Mouse (Mus musculus) lung, postnatal 0 days (tissue): Measurements from ENCODE around the gene Csk. TPM values are rescaled to one million over a fixed set of nuclear protein-coding genes. Genes with fewer than 3 reads are reported as not detected.

Source experiments
- ATAC-seq: fragments of 200-750 bp; cut with Nextera tagmentation; 2 replicates; pipeline ENCODE4 v1.8.0; 2017; ENCODE audit warnings: moderate library complexity
- DNase-seq: peaks from one replicate; pipeline ENCODE4 v3.0.0-alpha.2; 2016; ENCODE audit warnings: low spot score
- H3K27ac ChIP-seq: fragments of 300-500 bp; sonication (generic); 2 replicates; pipeline ENCODE4 v1.5.1; 2014; ENCODE audit warnings: antibody characterized with exemption, mild to moderate bottlenecking, low read length, mixed read lengths
- H3K27me3 ChIP-seq: fragments of 300-500 bp; sonication (generic); replicated peaks from 2 replicates; pipeline ENCODE4 v1.6.1; 2014; ENCODE audit warnings: low read length, mixed read lengths; ENCODE audit not compliant: insufficient read depth
- H3K36me3 ChIP-seq: fragments of 300-500 bp; sonication (generic); 2 replicates; pipeline ENCODE4 v1.6.1; 2014; ENCODE audit warnings: low read length, mixed read lengths; ENCODE audit not compliant: insufficient read depth
- H3K4me1 ChIP-seq: fragments of 300-500 bp; sonication (generic); 2 replicates; pipeline ENCODE4 v1.6.1; 2014; ENCODE audit warnings: antibody characterized with exemption, low read depth, low read length, mixed read lengths; ENCODE audit not compliant: insufficient read depth
- H3K4me2 ChIP-seq: fragments of 300-500 bp; sonication (generic); replicated peaks from 2 replicates; pipeline ENCODE4 v1.6.1; 2014; ENCODE audit warnings: low read depth, mild to moderate bottlenecking, low read length, moderate library complexity, mixed read lengths
- H3K4me3 ChIP-seq: fragments of 300-500 bp; sonication (generic); 2 replicates; pipeline ENCODE4 v1.5.1; 2014; ENCODE audit warnings: low read depth, low read length
- H3K9ac ChIP-seq: fragments of 300-500 bp; sonication (generic); replicated peaks from 2 replicates; pipeline ENCODE4 v1.6.1; 2014; ENCODE audit warnings: low read depth, mild to moderate bottlenecking
- H3K9me3 ChIP-seq: fragments of 300-500 bp; sonication (generic); 2 replicates; pipeline ENCODE4 v1.6.1; 2016; ENCODE audit warnings: low read length, mixed read lengths
- CTCF ChIP-seq: IDR thresholded peaks from 2 replicates; pipeline ENCODE4 v1.5.1; 2016; ENCODE audit warnings: antibody characterized with exemption, mild to moderate bottlenecking
- EP300 ChIP-seq: IDR thresholded peaks from 2 replicates; pipeline ENCODE4 v1.6.1; 2016; ENCODE audit warnings: antibody characterized with exemption, mild to moderate bottlenecking, control low read depth
- WGBS: fragments of 180-500 bp; shearing (Covaris S2); extraction: QIAGEN DNeasy Blood & Tissue Kit; methylation state at CpG from one replicate; pipeline ENCODE4 v1.1.7; 2014; 5-methylcytosine and 5-hydroxymethylcytosine counted together
- polyA plus RNA-seq: library from polyadenylated mRNA; unstranded; fragments of >200 nt; fragmentation: Nextera tagmentation; extraction: Ambion mirVana; gene quantifications from 2 replicates; pipeline ENCODE4 v1.2.1, GENCODE M21; 2015

Gene Csk
- polyA plus RNA-seq, 1 experiment from 2014 or later: 25.6 TPM

DNA sequence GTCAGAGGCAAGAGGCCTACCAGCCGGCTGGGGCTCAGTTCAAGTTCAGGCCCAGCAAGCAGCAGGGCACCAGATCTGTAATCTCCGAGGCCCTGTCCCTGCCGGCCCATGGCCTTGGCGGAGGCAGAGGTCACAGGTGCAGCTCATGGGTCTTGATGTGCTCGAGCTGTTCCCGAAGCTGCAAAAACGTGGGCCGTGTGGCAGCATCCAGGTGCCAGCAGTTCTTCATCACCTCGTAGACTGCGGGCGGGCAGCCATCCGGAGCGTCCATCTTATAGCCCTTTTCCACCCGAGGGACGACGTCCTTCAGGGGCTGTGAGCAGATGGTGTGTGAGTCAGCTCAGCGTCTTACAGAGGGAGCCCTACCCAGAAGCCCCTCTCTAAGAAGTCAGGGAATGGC is 26.2 kb downstream of the Csk start:
- no peak for ATAC-seq
- Histone ChIP-seq H3K36me3 (peaks cover 29% of the 10 kb centered on the region), H3K27me3 (no peaks in the 10 kb centered on the region), H3K27ac (no peak overlapping the region), H3K9me3 (no peaks in the 10 kb centered on the region), H3K4me3 (no peak overlapping the region), H3K4me1 (no peaks in the 10 kb centered on the region), H3K9ac (no peak overlapping the region), H3K4me2 (no peak overlapping the region)
- no peak for DNase-seq
- TF ChIP-seq EP300: no peak
- TF ChIP-seq CTCF: no peak
- WGBS: 89% methylated on average over 17 of the region's 17 CpGs

GRCm38 (mm10) chr9:57625674-57626500 is 27.5 kb downstream of the Csk start:
- H3K9me3 ChIP-seq: no peaks in the 10 kb centered on the region
- H3K36me3 ChIP-seq: peaks cover 29% of the 10 kb centered on the region
- H3K27me3 ChIP-seq: no peaks in the 10 kb centered on the region
- H3K4me2 ChIP-seq: no peak overlapping the region
- TF ChIP-seq EP300 (no peak), CTCF (no peak)
- H3K27ac ChIP-seq: no peak overlapping the region
- WGBS: 87% methylated on average over 15 of the region's 15 CpGs
- no peak overlapping the region for H3K9ac ChIP-seq
- DNase-seq: peak; percentile 2
- no peak for ATAC-seq
- no peaks in the 10 kb centered on the region for H3K4me1 ChIP-seq
- H3K4me3 ChIP-seq: no peak overlapping the region

DNA sequence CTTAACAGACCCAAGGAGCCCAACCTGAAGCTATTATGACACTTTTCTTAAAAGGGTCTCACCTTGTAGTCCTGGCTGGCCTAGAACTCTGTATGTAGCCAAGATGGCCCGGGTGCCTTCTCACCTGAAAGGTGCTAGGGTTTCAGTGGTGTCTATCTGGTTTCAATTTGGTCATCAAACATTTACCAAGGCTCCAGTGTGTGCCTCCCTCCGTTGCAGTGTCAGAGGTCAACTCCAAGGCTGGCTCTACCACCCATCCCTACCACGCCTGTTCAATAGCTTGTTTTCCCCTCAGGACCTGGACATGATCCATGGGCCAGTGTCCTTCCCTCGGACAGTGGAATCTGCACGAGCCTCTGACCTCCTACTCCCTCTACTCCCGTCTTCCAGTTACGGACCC is 29.1 kb downstream of the Csk start:
- Histone ChIP-seq H3K4me2 (no peak overlapping the region), H3K36me3 (peaks cover 29% of the 10 kb centered on the region), H3K4me3 (no peak overlapping the region), H3K9ac (no peak overlapping the region), H3K27me3 (no peaks in the 10 kb centered on the region), H3K27ac (no peak overlapping the region), H3K4me1 (no peaks in the 10 kb centered on the region), H3K9me3 (no peaks in the 10 kb centered on the region)
- 77% methylated on average over 7 of the region's 7 CpGs for WGBS
- TF ChIP-seq EP300 (no peak), CTCF (no peak)
- DNase-seq (no peak), ATAC-seq (no peak)

DNA sequence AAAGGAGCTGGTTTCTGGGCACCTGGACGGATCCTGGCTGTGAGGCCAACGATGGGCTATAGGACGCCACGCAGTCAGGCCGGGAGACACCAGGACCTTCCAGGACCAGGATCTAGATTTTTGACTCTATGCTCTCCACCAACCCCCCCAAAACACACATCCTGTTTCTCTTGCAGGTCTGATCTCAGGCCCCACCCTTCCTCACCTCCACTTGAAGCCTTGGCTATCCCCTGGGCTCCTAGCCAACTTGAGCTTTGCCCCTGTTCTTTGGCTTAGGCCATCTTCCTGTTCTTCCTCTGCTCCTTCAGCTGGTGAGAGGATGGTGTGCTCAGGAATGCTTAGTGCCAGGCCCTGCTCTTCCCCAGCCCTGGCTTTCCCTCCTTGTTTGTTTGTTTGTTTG is 32.8 kb downstream of the Csk start, which contains the start of gene Lman1l:
Gene Lman1l, minus strand, starts transcription at position 101 of the 400 bp plus-strand sequence.
- H3K36me3 ChIP-seq: 0 out of 2 replicates have a peak, but pooled peaks cover 4% of the 10 kb centered on the region
- no peaks in the 10 kb centered on the region for H3K4me1 ChIP-seq
- H3K27me3 ChIP-seq: no peaks in the 10 kb centered on the region
- H3K9ac ChIP-seq: no peak within 1 kb of the TSS
- no peak for TF ChIP-seq EP300
- no peak for TF ChIP-seq CTCF
- WGBS: 83% methylated on average over 5 of the region's 5 CpGs
- no peak within 1 kb of the TSS for H3K4me2 ChIP-seq
- H3K4me3 ChIP-seq: no peak within 1 kb of the TSS
- H3K27ac ChIP-seq: no peak within 1 kb of the TSS
- no peak for DNase-seq
- ATAC-seq: no peak
- no peaks in the 10 kb centered on the region for H3K9me3 ChIP-seq

DNA sequence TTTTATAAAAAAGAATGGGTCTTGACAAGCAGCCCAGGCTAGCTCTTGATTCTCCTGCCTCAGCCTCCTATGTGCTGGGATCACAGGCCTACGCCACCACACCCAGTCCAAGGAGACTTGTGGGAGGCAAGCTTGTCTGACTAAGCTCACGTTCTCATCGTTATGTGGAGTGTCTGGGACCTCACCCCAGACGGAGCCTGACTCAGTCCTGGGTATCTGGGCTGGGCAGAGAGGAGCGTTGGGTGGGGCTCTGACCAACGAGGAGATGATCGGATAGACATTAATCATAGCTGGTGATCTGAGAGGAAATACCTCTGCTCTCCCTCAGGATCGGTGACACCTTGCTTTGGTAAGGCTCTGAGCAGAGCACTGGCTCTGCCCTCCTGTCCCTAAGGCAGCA is 34.6 kb downstream of the Csk start:
- no peak overlapping the region for H3K9ac ChIP-seq
- no peak overlapping the region for H3K4me2 ChIP-seq
- no peaks in the 10 kb centered on the region for H3K4me1 ChIP-seq
- TF ChIP-seq CTCF: no peak
- TF ChIP-seq EP300: no peak
- H3K36me3 ChIP-seq: no peaks in the 10 kb centered on the region
- DNase-seq: no peak
- ATAC-seq: no peak
- no peak overlapping the region for H3K27ac ChIP-seq
- no peaks in the 10 kb centered on the region for H3K27me3 ChIP-seq
- WGBS: 63% methylated on average over 8 of the region's 8 CpGs
- H3K9me3 ChIP-seq: no peaks in the 10 kb centered on the region
- H3K4me3 ChIP-seq: no peak overlapping the region

DNA sequence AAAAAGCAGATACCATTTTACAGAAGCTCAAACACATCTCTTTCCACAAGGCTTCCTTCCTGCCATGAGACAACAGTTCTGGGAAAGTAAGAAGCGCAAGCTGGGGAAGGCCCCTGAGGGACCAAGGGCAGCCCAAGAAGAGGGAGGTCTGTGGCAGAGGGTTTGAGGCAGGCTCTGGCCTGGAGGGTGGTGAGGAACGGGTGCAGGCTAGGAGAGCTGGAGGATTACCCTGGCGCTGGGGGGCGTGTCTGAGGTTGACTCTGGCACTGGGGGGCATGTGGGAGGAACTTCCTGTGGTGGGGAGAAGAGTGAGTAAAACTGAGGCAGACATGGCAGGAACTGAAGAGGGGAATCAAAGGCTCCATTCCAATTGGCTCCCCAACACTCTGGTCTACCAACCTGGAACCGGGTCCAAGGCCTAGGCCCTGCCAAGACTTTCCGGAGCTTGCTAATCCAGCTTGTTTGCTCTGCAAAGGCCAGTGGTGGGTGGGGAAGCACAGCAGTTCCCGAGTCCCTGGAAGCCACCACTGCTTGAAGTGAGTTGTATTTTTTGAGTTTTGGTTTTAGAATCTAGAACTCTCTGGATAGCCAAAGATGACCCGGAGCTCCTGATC is 35.8 kb downstream of the Csk start:
- H3K36me3 ChIP-seq: no peaks in the 10 kb centered on the region
- no peak for TF ChIP-seq CTCF
- no peak for TF ChIP-seq EP300
- no peak for DNase-seq
- no peak overlapping the region for H3K9ac ChIP-seq
- H3K4me2 ChIP-seq: no peak overlapping the region
- H3K9me3 ChIP-seq: no peaks in the 10 kb centered on the region
- H3K4me3 ChIP-seq: no peak overlapping the region
- no peaks in the 10 kb centered on the region for H3K4me1 ChIP-seq
- no peak overlapping the region for H3K27ac ChIP-seq
- no peaks in the 10 kb centered on the region for H3K27me3 ChIP-seq
- 59% methylated on average over 8 of the region's 8 CpGs for WGBS
- ATAC-seq: no peak
